Mouse (Mus musculus) right cerebral cortex, postnatal 4 days (tissue): ENCODE results near the gene Polr1c.
A peak's percentile ranks its signal among the peaks of the same experiment; 100 is the strongest.

Source experiments
- DNase-seq: peaks from one replicate; pipeline ENCODE4 v3.0.0-alpha.2; 2022

Polr1c gene

GRCm38 (mm10) chr17:46203078-46203477 is 44.8 kb downstream of the Polr1c start:
- DNase-seq: no peak

GRCm38 (mm10) chr17:46202421-46203071 is 45.3 kb downstream of the Polr1c start, which contains the start of the genes Polh and Xpo5:
TSS of gene Polh (minus strand) at chr17:46202645.
TSS of gene Xpo5 (plus strand) at chr17:46202782.
- peak; percentile 92 for DNase-seq

GRCm38 (mm10) chr17:46201151-46201550 is 46.7 kb downstream of the Polr1c start:
- no peak for DNase-seq
